Mouse (Mus musculus): ENCODE data around the gene Gsdme.

GRCm38 (mm10) chr6:50191605-50192004 lies 72.1 kb downstream of the Gsdme start:
- TF ChIP-seq CTCF (conservative IDR thresholded peaks at IDR 0.05; ENCODE audit: insufficient read depth, insufficient read length, low read depth, low read length) (no peak), POLR2A (IDR thresholded peaks at IDR 0.05; ENCODE audit: low read depth, low read length) (no peak)

Data from kidney, adult 2 months (tissue).